Mouse (Mus musculus): ENCODE data around the gene Relt.

Gene Relt

GRCm38 (mm10) chr7:100847131-100847530 lies 16.1 kb downstream of the Relt start:
- in situ Hi-C loops (cut with MboI; ENCODE audit: unreplicated experiment in 2 of 2), result loop anchor here (5.0 kb wide), 1 partner anchor 40 kb away; no protein-coding TSS in a partner anchor

GRCm38 (mm10) chr7:100846033-100846432 lies 17.2 kb downstream of the Relt start:
- in situ Hi-C loops (cut with MboI; ENCODE audit: unreplicated experiment in 2 of 2), result loop anchor here (5.0 kb wide), 1 partner anchor 41 kb away; no protein-coding TSS in a partner anchor

GRCm38 (mm10) chr7:100845412-100845811 lies 17.8 kb downstream of the Relt start:
- in situ Hi-C loops (cut with MboI; ENCODE audit: unreplicated experiment in 2 of 2), result loop anchor here (5.0 kb wide), 1 partner anchor 42 kb away; no protein-coding TSS in a partner anchor

- in situ Hi-C loops (cut with MboI; ENCODE audit: unreplicated experiment in 2 of 2), result loop anchor here (5.0 kb wide), 1 partner anchor 42 kb away; no protein-coding TSS in a partner anchor
These were observed 18.2 kb downstream of the Relt start for GRCm38 (mm10) chr7:100845026-100845400.

- in situ Hi-C loops (cut with MboI; ENCODE audit: unreplicated experiment in 2 of 2), result loop anchor here (5.0 kb wide), 1 partner anchor 43 kb away; no protein-coding TSS in a partner anchor
These were observed 18.7 kb downstream of the Relt start for GRCm38 (mm10) chr7:100844385-100845025.

- in situ Hi-C loops (cut with MboI; ENCODE audit: unreplicated experiment in 2 of 2), result no loop called here
These were observed 19.4 kb downstream of the Relt start for GRCm38 (mm10) chr7:100843866-100844265.

GRCm38 (mm10) chr7:100842175-100842574 lies 21.1 kb downstream of the Relt start:
- in situ Hi-C loops (cut with MboI; ENCODE audit: unreplicated experiment in 2 of 2), result no loop called here

GRCm38 (mm10) chr7:100841608-100842007 lies 21.6 kb downstream of the Relt start:
- in situ Hi-C loops (cut with MboI; ENCODE audit: unreplicated experiment in 2 of 2), result no loop called here

GRCm38 (mm10) chr7:100840906-100841305 lies 22.3 kb downstream of the Relt start:
- in situ Hi-C loops (cut with MboI; ENCODE audit: unreplicated experiment in 2 of 2), result no loop called here

GRCm38 (mm10) chr7:100839632-100840402 lies 23.4 kb downstream of the Relt start:
- in situ Hi-C loops (cut with MboI; ENCODE audit: unreplicated experiment in 2 of 2), result no loop called here

GRCm38 (mm10) chr7:100837701-100838100 lies 25.5 kb downstream of the Relt start:
- in situ Hi-C loops (cut with MboI; ENCODE audit: unreplicated experiment in 2 of 2), result no loop called here

- in situ Hi-C loops (cut with MboI; ENCODE audit: unreplicated experiment in 2 of 2), result no loop called here
These were observed 26.6 kb downstream of the Relt start for GRCm38 (mm10) chr7:100836657-100837056.

GRCm38 (mm10) chr7:100835711-100836110 lies 27.5 kb downstream of the Relt start:
- in situ Hi-C loops (cut with MboI; ENCODE audit: unreplicated experiment in 2 of 2), result no loop called here

GRCm38 (mm10) chr7:100835168-100835567 lies 28.1 kb downstream of the Relt start:
- in situ Hi-C loops (cut with MboI; ENCODE audit: unreplicated experiment in 2 of 2), result no loop called here

GRCm38 (mm10) chr7:100833859-100834258 lies 29.4 kb downstream of the Relt start:
- in situ Hi-C loops (cut with MboI; ENCODE audit: unreplicated experiment in 2 of 2), result no loop called here

GRCm38 (mm10) chr7:100828549-100828948 lies 34.7 kb downstream of the Relt start:
- in situ Hi-C loops (cut with MboI; ENCODE audit: unreplicated experiment in 2 of 2), result no loop called here

GRCm38 (mm10) chr7:100824661-100825060 lies 38.6 kb downstream of the Relt start:
- in situ Hi-C loops (cut with MboI; ENCODE audit: unreplicated experiment in 2 of 2), result no loop called here

- in situ Hi-C loops (cut with MboI; ENCODE audit: unreplicated experiment in 2 of 2), result no loop called here
These were observed 44.7 kb downstream of the Relt start for GRCm38 (mm10) chr7:100818401-100819064.

GRCm38 (mm10) chr7:100817442-100817760 lies 45.8 kb downstream of the Relt start:
- in situ Hi-C loops (cut with MboI; ENCODE audit: unreplicated experiment in 2 of 2), result no loop called here

- in situ Hi-C loops (cut with MboI; ENCODE audit: unreplicated experiment in 2 of 2), result no loop called here
These were observed 46.3 kb downstream of the Relt start for GRCm38 (mm10) chr7:100816759-100817441.

All from v-Abl transformed pro-B cells (cell line).